Mouse (Mus musculus): ENCODE measurements at regions not wholly inside any gene's neighbourhood (a gene's known extent, or its start where the extent isn't known, plus 50 kb on each side); places are given as distances from the start of the nearest gene placed in this dataset.

DNA sequence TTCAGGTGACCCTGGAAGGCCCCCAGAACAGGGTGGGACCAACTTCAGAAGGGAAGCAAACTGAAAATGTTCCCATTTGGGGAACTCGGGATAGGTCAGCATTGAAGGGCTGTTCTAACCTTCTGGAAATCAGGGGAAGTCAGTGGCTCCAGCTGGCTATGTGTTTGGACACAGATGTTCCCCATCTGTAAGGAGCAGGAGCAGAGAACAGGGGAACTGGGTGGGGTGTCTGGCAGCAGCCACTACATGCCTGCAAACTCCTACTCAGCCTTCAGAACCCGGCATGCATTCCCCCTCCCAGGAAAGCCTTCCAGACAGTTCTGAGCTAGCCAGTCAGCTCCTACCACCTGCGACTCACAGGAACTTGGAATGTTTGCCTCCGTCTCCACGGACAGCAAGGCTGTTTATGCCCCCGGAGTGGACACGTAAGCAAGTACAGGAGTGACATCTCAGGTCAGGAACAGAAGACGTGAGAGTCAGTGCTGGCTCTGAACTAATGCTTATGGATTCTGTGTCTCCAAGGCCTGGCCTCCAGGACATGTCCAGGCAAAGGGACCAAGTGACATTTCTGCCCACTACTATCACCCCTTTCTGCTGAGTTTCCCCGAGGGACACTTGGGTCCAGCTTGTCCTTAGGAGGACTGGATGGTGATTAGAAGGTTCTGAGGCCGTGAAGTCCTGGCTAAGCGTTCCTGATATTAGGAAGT is 108.6 kb upstream of the Tmem189 start:
- WGBS = 90% methylated on average over 11 of the region's 11 CpGs
- Histone ChIP-seq H3K27ac (ENCODE audit: insufficient read depth, low read depth, low read length) (no peak overlapping the region), H3K4me3 (ENCODE audit: insufficient read depth, low read depth, low read length) (no peak overlapping the region), H3K4me1 (ENCODE audit: control insufficient read depth, insufficient read depth, low read length) (no peaks in the 10 kb centered on the region)
- TF ChIP-seq CTCF (IDR thresholded peaks at IDR 0.05; ENCODE audit: insufficient read depth, low read depth, low read length) (no peak), POLR2A (IDR thresholded peaks at IDR 0.05; ENCODE audit: insufficient read depth, low read depth, low read length) (no peak)

DNA sequence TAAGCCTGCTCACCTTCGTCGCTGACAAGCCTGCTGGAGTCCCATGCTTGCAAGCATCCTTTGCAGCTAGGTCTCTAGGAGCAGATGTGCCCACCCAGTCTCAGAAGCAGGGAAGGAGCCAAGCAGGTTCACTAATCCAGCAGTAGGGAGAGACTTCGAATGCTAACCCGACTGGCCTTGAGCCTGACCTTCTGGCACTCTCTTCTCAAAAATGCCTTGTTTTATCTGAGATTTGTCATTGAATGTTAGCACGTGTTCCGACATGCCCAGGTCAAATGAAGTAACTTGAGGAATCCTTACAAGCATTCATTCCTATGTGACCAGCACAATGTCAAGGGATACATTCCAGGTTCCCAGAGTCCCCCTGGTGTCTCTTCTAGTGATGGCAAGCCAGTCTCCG is 105.9 kb upstream of the Tmem189 start:
- WGBS = 89% methylated on average over 7 of the region's 7 CpGs
- TF ChIP-seq CTCF (IDR thresholded peaks at IDR 0.05; ENCODE audit: insufficient read depth, low read depth, low read length) (no peak), POLR2A (IDR thresholded peaks at IDR 0.05; ENCODE audit: insufficient read depth, low read depth, low read length) (no peak)
- no peak overlapping the region for H3K27ac ChIP-seq (ENCODE audit: insufficient read depth, low read depth, low read length)
- no peak overlapping the region for H3K4me3 ChIP-seq (ENCODE audit: insufficient read depth, low read depth, low read length)
- peaks cover 4% of the 10 kb centered on the region; the same call in 1 of the 2 replicates for H3K4me1 ChIP-seq (ENCODE audit: control insufficient read depth, insufficient read depth, low read length)

DNA sequence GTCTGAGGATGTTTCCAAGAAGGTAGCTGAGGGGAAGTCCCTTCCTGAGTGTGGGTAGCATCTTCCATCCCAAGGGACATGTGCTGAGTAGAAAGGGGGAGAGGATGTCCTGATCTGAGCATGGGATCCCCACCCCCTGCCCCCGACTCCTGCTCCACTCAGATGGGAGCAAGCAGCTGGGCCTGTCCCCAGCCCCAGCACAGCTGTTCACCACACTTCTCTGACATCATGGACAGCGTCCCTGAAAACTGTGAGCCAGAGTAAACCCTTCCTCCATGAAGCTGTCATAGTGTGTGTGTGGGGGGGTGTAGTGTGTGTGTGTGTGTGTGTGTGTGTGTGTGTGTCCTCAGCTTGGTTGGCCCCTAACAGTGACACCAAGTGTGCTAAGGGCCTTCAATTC is 104.3 kb upstream of the Tmem189 start:
- WGBS = 100% methylated on average over 2 of the region's 2 CpGs
- TF ChIP-seq POLR2A (IDR thresholded peaks at IDR 0.05; ENCODE audit: insufficient read depth, low read depth, low read length) (no peak), CTCF (IDR thresholded peaks at IDR 0.05; ENCODE audit: insufficient read depth, low read depth, low read length) (no peak)
- H3K4me3 ChIP-seq (ENCODE audit: insufficient read depth, low read depth, low read length) = no peak overlapping the region
- H3K27ac ChIP-seq (ENCODE audit: insufficient read depth, low read depth, low read length) = no peak overlapping the region
- peaks cover 7% of the 10 kb centered on the region for H3K4me1 ChIP-seq (ENCODE audit: control insufficient read depth, insufficient read depth, low read length)

DNA sequence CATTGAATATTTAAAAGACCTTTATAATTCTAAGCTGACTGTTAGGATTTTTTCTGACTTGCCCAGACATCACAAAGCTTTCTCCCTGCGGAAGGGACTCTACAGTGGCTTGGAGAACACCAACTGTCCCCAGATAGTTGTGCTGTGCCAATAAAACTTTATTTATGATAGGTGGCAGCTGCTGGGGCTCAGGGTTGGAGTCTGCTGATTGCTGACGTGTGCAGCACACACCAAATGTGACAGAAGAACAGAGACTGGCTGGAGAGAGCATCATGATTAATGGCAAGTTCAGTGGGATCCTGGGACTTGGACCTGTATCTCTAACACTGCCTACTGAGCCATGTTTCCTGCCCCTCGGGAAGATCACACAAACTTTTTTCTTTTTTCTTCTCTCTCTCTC is 103.1 kb upstream of the Tmem189 start:
- Histone ChIP-seq H3K4me1 (ENCODE audit: control insufficient read depth, insufficient read depth, low read length) (peaks cover 7% of the 10 kb centered on the region), H3K27ac (ENCODE audit: insufficient read depth, low read depth, low read length) (no peak overlapping the region), H3K4me3 (ENCODE audit: insufficient read depth, low read depth, low read length) (no peak overlapping the region)
- 50% methylated on average over 3 of the region's 3 CpGs for whole genome bisulfite sequencing
- TF ChIP-seq CTCF (IDR thresholded peaks at IDR 0.05; ENCODE audit: insufficient read depth, low read depth, low read length) = no peak
- TF ChIP-seq POLR2A (IDR thresholded peaks at IDR 0.05; ENCODE audit: insufficient read depth, low read depth, low read length) = no peak

DNA sequence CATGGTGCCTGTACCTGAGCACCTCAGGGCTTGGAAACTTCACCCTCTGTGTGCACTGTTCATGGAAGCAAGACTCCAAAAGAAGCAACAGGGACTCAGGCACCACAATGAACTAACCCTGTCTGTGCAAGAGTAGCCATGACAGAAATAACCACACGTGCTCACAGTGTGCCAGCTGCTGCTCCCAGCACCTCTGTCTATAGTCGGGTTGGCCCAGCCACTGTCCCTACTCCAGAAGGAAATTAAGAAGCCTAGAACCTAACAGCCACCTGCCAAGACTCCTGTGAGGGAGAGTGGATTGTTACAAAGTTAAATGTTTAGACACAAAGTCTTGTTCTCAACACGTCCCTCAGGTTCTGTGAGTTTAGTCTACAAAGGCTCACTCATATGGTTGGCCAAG is 102.7 kb upstream of the Tmem189 start:
- no peak overlapping the region for H3K27ac ChIP-seq (ENCODE audit: insufficient read depth, low read depth, low read length)
- H3K4me1 ChIP-seq (ENCODE audit: control insufficient read depth, insufficient read depth, low read length) = peaks cover 7% of the 10 kb centered on the region
- WGBS = 41% methylated on average over 3 of the region's 3 CpGs
- H3K4me3 ChIP-seq (ENCODE audit: insufficient read depth, low read depth, low read length) = no peak overlapping the region
- TF ChIP-seq POLR2A (IDR thresholded peaks at IDR 0.05; ENCODE audit: insufficient read depth, low read depth, low read length) (no peak), CTCF (IDR thresholded peaks at IDR 0.05; ENCODE audit: insufficient read depth, low read depth, low read length) (no peak)

DNA sequence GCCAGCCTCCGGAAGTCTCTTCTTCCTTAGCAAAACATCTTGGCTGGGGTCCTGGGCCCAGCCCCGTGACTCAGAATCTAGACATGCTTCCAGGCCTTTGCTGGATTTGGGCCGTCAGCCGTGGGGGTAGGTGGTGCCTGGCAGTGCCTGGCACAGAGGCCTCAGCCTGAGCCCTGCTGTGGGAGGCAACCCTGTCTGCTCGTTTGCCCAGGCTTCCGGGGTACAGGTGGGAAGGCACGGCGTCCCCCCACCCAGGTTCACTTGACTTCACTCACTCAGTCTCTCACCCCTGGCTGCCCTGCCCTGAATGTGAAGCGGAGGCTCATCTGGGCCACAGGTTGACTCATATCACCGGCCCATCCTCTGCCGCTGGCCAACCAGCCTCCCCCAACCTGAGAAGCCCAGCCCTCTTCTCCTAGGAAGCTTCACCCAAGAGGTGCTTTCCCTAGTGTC is 99.9 kb upstream of the Tmem189 start:
- H3K4me3 ChIP-seq (ENCODE audit: insufficient read depth, low read depth, low read length) = no peak overlapping the region
- H3K4me1 ChIP-seq (ENCODE audit: control insufficient read depth, insufficient read depth, low read length) = peaks cover 7% of the 10 kb centered on the region
- no peak overlapping the region for H3K27ac ChIP-seq (ENCODE audit: insufficient read depth, low read depth, low read length)
- WGBS = 81% methylated on average over 11 of the region's 11 CpGs
- TF ChIP-seq POLR2A (IDR thresholded peaks at IDR 0.05; ENCODE audit: insufficient read depth, low read depth, low read length) (no peak), CTCF (IDR thresholded peaks at IDR 0.05; ENCODE audit: insufficient read depth, low read depth, low read length) (no peak)

DNA sequence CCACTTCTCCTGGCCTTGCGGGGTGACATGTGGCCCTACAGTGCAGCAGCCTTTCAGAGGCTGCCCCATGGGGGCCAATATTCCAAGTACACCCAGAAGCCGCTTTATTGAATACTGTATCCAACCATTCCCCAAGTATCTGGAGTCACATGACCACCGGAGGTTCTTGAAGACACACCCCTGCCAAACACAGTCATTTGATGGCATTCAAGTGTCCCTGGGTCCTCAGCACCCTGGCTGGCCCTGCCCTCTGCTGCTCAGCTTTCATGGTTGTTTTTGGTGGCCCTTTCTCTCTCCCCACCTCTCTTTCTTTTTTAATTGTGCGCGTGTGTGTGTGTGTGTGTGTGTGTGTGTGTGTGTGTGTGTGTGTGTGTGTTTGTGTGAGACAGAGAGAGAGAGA is 97.3 kb upstream of the Tmem189 start:
- 92% methylated on average over 3 of the region's 5 CpGs for WGBS
- Histone ChIP-seq H3K4me1 (ENCODE audit: control insufficient read depth, insufficient read depth, low read length) (peaks cover 13% of the 10 kb centered on the region), H3K27ac (ENCODE audit: insufficient read depth, low read depth, low read length) (no peak overlapping the region), H3K4me3 (ENCODE audit: insufficient read depth, low read depth, low read length) (no peak overlapping the region)
- TF ChIP-seq CTCF (IDR thresholded peaks at IDR 0.05; ENCODE audit: insufficient read depth, low read depth, low read length) (no peak), POLR2A (IDR thresholded peaks at IDR 0.05; ENCODE audit: insufficient read depth, low read depth, low read length) (no peak)

DNA sequence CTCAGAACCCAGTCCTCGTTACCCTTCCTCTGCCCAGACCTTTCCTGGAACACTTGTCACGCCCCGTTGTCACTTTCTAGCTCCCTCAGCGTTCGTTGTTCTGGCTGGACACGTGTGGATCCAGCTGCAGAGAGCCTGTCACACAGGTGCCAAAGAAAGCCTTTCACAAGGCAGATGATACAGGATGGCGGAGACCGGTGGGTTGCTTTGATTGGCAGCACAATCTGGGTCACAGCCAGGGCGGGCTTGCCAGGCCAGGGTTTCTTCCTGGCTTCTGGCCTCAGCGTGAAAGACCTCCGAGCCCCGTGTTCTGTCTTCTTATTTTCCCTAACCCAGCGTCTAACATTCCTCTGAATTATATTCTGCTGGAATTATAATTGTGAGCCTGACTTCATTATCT is 94.7 kb upstream of the Tmem189 start:
- TF ChIP-seq CTCF (IDR thresholded peaks at IDR 0.05; ENCODE audit: insufficient read depth, low read depth, low read length) = no peak
- no peak for TF ChIP-seq POLR2A (IDR thresholded peaks at IDR 0.05; ENCODE audit: insufficient read depth, low read depth, low read length)
- Histone ChIP-seq H3K4me1 (ENCODE audit: control insufficient read depth, insufficient read depth, low read length) (peaks cover 6% of the 10 kb centered on the region), H3K27ac (ENCODE audit: insufficient read depth, low read depth, low read length) (no peak overlapping the region), H3K4me3 (ENCODE audit: insufficient read depth, low read depth, low read length) (no peak overlapping the region)
- 82% methylated on average over 13 of the region's 13 CpGs for WGBS

DNA sequence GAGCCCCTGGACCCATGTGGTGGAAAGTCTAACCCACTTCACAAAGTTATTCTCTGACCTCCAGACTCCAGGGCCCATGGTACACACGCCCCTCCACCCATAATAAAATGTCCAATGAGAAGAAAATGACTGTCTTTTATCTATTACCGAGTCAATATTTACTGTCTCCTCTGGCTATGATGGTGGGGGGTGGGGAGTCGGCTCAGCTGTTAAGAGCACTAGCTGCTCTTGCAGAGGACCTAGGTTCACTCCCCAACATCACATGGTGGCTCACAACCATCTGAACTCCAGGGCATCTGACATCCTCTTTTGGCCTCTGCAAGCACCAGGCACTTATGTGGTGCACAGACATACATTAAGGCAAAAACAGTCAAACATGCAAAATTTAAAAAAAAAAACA is 93.8 kb upstream of the Tmem189 start:
- Histone ChIP-seq H3K4me1 (ENCODE audit: control insufficient read depth, insufficient read depth, low read length) (peaks cover 6% of the 10 kb centered on the region), H3K27ac (ENCODE audit: insufficient read depth, low read depth, low read length) (no peak overlapping the region), H3K4me3 (ENCODE audit: insufficient read depth, low read depth, low read length) (no peak overlapping the region)
- WGBS = 88% methylated on average over 3 of the region's 3 CpGs
- no peak for TF ChIP-seq CTCF (IDR thresholded peaks at IDR 0.05; ENCODE audit: insufficient read depth, low read depth, low read length)
- no peak for TF ChIP-seq POLR2A (IDR thresholded peaks at IDR 0.05; ENCODE audit: insufficient read depth, low read depth, low read length)
